Mouse (Mus musculus) thymus, postnatal 4 days (tissue): ENCODE measurements around the gene Wwox.

ENCODE experiments used
- DNase-seq: peaks from one replicate; pipeline ENCODE4 v3.0.0; 2021

The Wwox gene

GRCm38 (mm10) chr8:115400013-115400720 is 960.7 kb downstream of the Wwox start:
- DNase-seq: peak; percentile 60
